Mouse (Mus musculus): Measurements from ENCODE around the gene Nrcam.

DNA sequence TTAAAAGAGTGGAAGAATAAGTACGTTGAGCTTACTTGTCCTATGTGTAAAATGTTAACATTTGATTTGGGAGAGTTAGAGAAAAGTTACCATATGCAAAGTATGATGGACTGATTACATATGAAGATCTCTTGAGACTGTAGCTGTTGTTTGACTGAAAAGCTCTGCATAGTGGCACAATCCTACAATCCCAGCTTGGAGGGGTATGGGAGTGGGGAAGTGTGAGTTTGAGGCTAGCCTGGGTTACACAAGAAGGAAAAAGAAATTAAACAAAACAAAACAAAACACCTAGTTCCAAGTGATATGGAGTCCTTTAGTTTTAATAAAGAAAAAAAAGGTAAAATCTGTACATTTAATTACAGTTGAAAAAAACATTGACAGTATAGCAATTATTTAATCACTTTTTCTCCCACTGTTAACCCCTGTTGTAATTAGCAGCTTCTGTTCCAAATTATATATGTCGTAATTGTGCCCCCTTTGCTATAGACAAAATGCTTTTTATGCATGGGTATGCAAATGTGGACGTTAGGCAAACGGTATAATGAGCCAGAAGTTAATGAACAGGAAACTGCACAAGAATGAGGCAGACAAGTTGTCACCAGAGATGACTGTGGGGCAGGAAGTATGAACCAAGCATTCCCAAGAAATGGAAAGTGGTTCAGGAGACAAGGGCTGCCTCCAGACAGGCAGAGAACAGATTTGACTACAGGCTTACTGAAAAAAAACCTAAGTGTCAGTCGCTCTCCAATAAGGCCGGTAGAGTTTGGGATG is 150.8 kb downstream of the Nrcam start:
- TF ChIP-seq CTCF (IDR thresholded peaks at IDR 0.05) (no peak), POLR2A (IDR thresholded peaks at IDR 0.05; ENCODE audit: insufficient read depth, low read depth, low read length) (no peak), EP300 (IDR thresholded peaks at IDR 0.05; ENCODE audit: insufficient read depth, low read depth, low read length) (no peak)
